Mouse (Mus musculus) monocyte, adult 2 months (primary cell): Measurements from ENCODE around the gene Gm614.

Experiments used
- DNase-seq, 2 experiments: peaks; one replicate each; pipeline ENCODE4 v3.0.0; 2022; ENCODE audit warnings: low spot score in 2 of 2, low read depth in 1 of 2

The Gm614 gene

GRCm38 (mm10) chrX:101263892-101264291, at the start of gene Gm614:
Gm614 (minus strand) TSS chrX:101263992.
- DNase-seq: no peak

GRCm38 (mm10) chrX:101309299-101309698, 45.5 kb upstream of the Gm614 start:
- DNase-seq: no peak

DNA sequence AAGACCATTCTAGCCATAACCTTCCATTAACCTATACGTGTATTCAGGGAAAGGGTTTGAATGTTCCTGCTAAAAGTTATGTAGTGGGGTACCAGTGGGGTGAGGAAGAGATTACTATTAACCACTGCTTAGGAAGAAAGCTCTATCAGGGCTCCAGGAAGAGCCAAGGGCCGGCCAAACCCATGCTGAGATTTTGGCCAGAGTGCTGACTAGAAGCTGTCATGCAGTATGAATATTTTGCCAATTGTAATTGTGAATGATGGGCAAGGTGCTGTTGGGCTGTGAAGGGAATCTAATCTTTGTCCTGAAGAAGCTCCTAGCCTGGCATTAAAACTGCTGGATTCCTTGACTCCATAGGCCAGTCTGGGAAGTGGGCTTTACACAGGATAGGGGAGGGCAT, 40.9 kb upstream of the Gm614 start:
- DNase-seq: no peak

DNA sequence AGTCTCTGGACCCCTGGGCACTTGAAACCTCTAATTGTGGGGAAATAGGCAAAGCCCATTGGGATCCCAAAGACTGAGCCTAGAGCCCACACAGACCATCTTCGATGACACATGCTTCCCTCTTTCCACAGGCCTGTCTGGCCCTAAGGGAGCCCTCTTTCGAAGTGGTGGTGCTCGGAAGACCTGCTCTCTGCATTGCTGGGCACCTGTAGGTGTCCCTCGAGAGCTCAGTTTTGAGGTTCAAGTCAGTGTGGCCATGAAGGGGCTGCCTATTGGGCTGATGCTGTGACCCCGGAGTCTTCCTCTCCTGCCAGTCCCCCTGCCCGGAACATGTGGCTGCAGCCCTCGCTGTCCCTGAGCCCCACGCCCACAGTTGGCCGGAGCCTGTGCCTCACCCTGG, 37.9 kb upstream of the Gm614 start:
- no peak for DNase-seq

DNA sequence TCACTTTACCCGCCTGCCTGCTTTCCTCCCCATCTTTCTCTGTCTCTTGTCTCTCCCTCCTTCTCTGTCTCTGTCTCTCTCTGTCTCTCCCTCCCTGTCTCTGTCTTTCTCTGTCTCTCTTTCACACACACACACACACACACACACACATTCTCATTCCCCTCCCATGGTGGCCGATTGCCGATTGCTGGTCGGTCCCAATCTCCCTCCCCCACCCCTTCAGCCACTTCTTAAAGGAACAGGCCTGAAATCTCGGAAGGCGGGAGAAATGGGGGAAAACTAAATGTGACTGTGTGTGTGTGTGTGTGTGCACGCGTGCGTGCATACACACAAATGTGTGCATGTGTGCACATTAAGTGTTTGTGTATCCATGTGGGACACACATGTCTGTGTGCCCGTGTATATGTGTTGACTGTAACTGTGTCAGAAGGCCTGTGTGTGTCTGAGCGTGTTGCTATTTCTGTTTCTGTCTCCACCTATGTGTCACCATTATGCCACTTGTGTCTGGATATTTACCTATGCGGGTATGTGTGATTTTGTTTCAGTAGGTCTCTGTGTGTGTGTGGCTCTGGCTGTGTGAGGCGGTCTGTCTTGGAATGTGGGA, 36.7 kb upstream of the Gm614 start:
- DNase-seq: no peak

DNA sequence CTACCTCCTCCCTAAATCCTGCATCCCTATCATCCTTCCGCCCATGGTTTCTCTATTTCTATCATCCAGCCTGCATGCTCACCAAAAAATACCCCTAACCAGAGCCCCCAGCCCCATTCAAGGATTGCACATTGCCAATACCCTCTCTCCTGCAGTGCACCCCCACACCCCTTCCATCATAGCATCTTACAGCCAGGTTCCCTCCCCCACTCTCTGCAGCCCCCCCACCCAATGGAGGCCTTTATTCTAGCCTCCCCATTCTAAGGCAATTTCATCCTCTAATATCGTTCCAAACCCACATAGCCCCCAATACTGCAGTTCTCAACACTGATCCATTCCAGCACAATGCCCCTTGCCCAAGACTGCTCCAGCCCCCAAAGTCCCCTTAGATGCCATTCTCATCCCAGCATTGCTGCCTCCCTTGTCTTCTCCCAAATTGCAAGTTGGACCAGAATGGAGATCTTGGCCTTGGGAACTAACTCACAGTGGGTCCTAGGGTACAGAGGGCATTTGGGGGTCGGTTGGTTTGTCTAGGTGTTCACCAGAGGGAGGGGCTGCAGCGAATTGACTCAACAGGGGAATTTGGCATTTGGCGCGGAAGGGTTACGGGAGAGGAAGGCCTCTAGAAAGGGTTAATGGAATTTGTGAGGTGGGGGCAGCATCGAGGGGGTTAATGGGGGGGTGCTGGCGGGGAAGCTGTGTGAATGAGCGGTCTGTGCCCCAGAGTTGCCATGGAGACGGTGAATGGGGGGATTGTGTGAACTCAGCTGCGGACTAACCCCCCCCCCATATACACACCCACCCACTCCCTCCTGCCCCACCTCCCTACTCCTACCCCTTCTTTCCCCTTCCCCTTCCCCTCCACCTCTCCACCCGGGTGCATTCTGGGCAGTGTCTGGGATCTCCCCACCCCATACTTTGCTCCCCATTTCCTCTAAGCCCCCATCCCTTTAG, 36.0 kb upstream of the Gm614 start:
- no peak for DNase-seq

DNA sequence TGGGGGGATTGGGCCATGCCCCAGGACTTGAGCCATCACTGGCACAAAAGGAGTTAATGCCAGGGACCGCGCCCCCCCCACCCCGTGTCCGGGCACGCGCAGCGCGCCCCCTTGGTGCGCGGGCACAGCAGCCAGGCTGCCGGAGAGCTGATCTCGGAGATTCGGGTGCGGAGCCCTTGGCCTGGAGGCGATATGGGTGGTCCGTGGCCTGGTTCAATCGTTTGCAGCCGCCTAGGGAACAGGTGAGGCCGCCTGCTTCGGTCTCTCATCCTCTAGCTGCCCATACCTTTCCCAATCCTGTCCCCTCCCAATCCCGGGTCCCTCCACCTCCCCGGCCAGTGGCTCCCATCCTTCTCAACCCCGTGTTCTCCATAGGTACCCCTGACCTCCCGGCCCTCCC, 35.3 kb upstream of the Gm614 start, which contains the start of gene Nlgn3:
Nlgn3 (plus strand) TSS at position 114 of the 400 bp plus-strand sequence.
- no peak for DNase-seq

- no peak for DNase-seq
These were observed 26.3 kb upstream of the Gm614 start for GRCm38 (mm10) chrX:101290111-101290510.

GRCm38 (mm10) chrX:101289037-101289436, 25.2 kb upstream of the Gm614 start:
- DNase-seq: no peak

GRCm38 (mm10) chrX:101288432-101288831, 24.6 kb upstream of the Gm614 start:
- no peak for DNase-seq

DNA sequence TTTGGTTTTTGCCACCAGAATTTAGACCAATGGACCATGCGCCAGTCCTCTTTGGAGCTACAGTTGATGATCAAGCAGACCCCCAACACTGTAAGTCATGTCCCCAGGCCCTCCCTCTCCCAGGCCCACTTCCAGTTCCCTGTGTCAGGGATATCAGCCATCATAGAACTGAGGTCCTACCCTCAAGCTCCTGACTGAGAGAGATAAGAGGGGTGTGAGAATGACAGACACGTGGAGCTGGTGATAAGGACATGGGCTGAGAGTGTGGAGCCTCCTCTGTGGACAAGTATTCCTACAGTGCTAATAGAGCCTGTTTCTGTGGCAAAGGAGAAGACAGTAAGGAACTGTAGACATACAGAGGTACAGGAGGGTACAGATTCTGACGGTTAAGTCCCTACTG, 23.8 kb upstream of the Gm614 start:
- DNase-seq: no peak

DNA sequence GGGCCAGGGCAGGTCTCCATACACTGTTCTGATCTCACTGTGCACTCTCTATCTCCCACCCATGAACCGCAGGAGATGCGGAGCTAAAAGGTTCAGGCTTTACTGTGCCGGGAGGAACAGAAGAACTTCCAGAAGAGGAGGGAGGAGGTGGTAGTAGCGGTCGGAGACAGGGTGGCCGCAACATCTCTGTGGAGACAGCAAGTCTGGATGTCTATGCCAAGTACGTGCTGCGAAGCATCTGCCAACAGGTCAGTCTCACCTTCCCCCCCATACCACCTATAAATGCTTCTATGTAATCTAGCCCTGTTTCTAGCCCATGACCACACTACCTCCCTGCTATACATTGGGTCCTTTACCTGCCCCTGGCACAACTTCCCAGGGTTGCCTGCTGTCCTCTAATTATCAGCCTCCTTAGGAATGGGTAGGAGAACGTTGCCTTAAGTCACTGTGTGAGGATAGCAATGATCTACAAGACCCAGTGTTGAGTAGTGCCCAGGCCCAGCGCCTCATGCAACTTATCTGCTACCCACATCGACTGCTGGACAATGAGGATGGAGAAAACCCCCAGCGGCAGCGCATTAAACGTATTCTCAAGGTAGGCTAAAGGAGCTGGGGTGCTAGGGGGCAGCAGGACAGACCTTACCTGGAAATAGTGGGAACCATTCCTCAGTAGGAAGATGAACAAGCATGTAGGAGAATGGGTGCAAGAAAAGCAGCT, 22.3 kb upstream of the Gm614 start:
- DNase-seq: no peak

- DNase-seq: peak in 1 of 2 experiments; percentile 31
These were observed 21.7 kb upstream of the Gm614 start for GRCm38 (mm10) chrX:101285534-101285933.

DNA sequence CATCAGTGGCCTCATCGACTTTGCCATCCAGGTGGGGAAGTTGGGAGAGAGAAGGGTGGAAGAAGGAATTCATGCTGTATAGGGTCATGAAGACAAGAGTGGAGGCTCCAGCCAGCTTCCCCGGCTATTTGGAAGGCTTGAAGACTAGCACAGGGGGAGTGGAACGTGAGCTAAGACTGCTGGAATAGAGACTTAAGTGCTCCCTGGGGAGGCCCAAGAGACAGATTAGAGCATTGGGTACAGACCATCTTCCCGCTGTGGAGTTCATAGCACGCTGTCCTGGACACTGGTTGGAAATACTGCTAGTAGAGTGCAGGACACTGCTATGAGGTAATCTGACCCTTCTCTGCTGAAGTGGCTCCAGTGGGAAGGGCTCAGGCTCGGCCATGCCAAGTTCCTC, 19.0 kb upstream of the Gm614 start:
- DNase-seq: no peak

- peak; percentile 53 to 78 for DNase-seq
These were observed 10.3 kb upstream of the Gm614 start, which contains the start of gene Med12 for GRCm38 (mm10) chrX:101273875-101274738. Med12 (plus strand) TSS chrX:101274030.

GRCm38 (mm10) chrX:101273410-101273809, 9.6 kb upstream of the Gm614 start:
- DNase-seq: no peak

DNA sequence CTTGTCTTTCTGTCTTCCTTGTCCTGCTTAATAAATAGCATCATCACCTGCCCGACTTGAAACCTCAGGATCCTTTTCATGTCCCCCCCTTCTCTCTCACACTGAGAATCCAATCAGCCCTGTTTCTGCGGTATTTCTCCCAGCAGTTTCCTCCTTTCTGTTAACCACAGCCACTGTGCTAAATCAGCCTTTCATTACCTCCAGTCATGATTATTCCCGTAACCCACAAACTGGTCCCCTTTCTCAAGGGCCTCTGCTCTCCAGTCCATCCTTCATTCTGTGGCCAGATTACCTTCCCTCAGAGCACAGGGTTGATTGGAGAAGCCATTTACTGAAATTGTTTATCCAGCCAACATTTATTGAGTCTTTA, 4.9 kb upstream of the Gm614 start, which contains the start of gene Gm20489:
Gm20489 (minus strand) TSS at position 269 of the 370 bp plus-strand sequence.
- no peak for DNase-seq

DNA sequence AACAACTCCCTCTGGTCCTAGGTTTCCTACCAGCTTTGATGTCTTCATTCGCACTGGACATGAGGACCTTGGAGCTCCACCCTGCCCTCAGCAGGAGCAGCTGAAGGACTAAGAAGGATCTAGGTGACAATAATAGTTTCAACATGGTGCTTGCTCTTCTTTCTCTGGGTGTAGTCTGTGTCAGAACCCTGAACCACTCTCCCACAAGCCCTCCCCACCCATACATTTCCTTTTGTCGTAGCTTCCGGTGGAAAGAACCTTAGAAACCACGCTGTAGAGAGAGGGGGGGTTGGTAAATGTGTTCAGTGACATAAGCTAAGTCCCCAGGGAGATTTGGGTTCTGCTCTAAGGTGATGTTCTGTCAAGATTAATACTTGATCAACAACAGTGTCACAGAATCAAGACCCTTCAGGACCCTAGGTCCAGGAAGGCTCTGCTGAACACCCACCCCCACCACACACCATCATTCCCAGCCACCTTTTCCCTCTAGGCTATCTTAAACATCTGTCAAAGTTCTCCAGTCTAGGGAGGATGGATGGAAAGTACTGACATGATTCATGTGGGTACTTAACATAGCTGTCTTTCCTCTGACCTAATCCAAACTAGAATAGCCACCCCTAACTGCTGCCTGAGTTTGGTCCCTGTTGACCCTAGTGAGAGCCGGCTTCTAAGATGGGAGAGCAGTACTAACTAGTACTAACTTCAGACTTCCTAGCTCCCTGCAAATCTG, 4.4 kb upstream of the Gm614 start, which contains the start of gene Il2rg:
Il2rg (minus strand) TSS at position 231 of the 730 bp plus-strand sequence.
- DNase-seq: peak in 1 of 2 experiments; percentile 34

- DNase-seq: no peak
These were observed 2.8 kb upstream of the Gm614 start for GRCm38 (mm10) chrX:101266631-101267030.
